Mouse (Mus musculus) adipocyte (in vitro differentiated cells): ENCODE data around the gene Gabrr2.

Source experiments
- DNase-seq: peaks from one replicate; pipeline ENCODE4 v3.0.0-alpha.2; 2016; ENCODE audit warnings: low spot score

Gene Gabrr2

GRCm38 (mm10) chr4:33062981-33063380 lies at the start of gene Gabrr2:
Gene Gabrr2, plus strand, starts transcription at chr4:33062999.
- peak; percentile 20 for DNase-seq

- DNase-seq: peak; percentile 89
Observed at GRCm38 (mm10) chr4:33018361-33018999, 44.3 kb upstream of the Gabrr2 start.

GRCm38 (mm10) chr4:33024420-33024819 lies 38.4 kb upstream of the Gabrr2 start:
- DNase-seq: no peak

- DNase-seq: no peak
Observed at GRCm38 (mm10) chr4:33029104-33029503, 33.7 kb upstream of the Gabrr2 start.

- DNase-seq: peak; percentile 42
Observed at GRCm38 (mm10) chr4:33030264-33031194, 32.3 kb upstream of the Gabrr2 start.

GRCm38 (mm10) chr4:33031195-33031960 lies 31.4 kb upstream of the Gabrr2 start, which contains the start of gene Ube2j1:
Gene Ube2j1, plus strand, starts transcription at chr4:33031416.
- DNase-seq: peak; percentile 78

- DNase-seq: no peak
Observed at GRCm38 (mm10) chr4:33032045-33032444, 30.8 kb upstream of the Gabrr2 start.

- DNase-seq: no peak
Observed at GRCm38 (mm10) chr4:33033515-33033914, 29.3 kb upstream of the Gabrr2 start.

GRCm38 (mm10) chr4:33039826-33040225 lies 23.0 kb upstream of the Gabrr2 start:
- DNase-seq: no peak

GRCm38 (mm10) chr4:33049601-33050000 lies 13.2 kb upstream of the Gabrr2 start:
- no peak for DNase-seq

GRCm38 (mm10) chr4:33052055-33052454 lies 10.7 kb upstream of the Gabrr2 start:
- DNase-seq: no peak

GRCm38 (mm10) chr4:33052650-33053049 lies 10.1 kb upstream of the Gabrr2 start:
- no peak for DNase-seq

- no peak for DNase-seq
Observed at GRCm38 (mm10) chr4:33054426-33054825, 8.4 kb upstream of the Gabrr2 start.

- peak; percentile 56 for DNase-seq
Observed at GRCm38 (mm10) chr4:33056317-33056716, 6.5 kb upstream of the Gabrr2 start.

GRCm38 (mm10) chr4:33057890-33058687 lies 4.7 kb upstream of the Gabrr2 start:
- DNase-seq: peak; percentile 89

- DNase-seq: no peak
Observed at GRCm38 (mm10) chr4:33061158-33061557, 1.6 kb upstream of the Gabrr2 start.

GRCm38 (mm10) chr4:33064986-33065385 lies 2.2 kb downstream of the Gabrr2 start:
- no peak for DNase-seq

- DNase-seq: no peak
Observed at GRCm38 (mm10) chr4:33066223-33066960, 3.6 kb downstream of the Gabrr2 start.

GRCm38 (mm10) chr4:33067331-33067730 lies 4.5 kb downstream of the Gabrr2 start:
- no peak for DNase-seq

GRCm38 (mm10) chr4:33067826-33068225 lies 5.0 kb downstream of the Gabrr2 start:
- DNase-seq: no peak

GRCm38 (mm10) chr4:33068894-33069293 lies 6.1 kb downstream of the Gabrr2 start:
- DNase-seq: no peak
